Mouse (Mus musculus) layer of hippocampus, adult 9-10 months (tissue): ENCODE measurements around the gene Tspan15.

Experiments used
- DNase-seq: peaks from one replicate; pipeline ENCODE4 v3.0.0; 2022; ENCODE audit warnings: low spot score

Tspan15 gene

GRCm38 (mm10) chr10:62230708-62231394 lies at the start of gene Tspan15:
Gene Tspan15, minus strand, starts transcription at chr10:62231251.
- DNase-seq, result peak; percentile 45

GRCm38 (mm10) chr10:62279671-62280070 lies 48.6 kb upstream of the Tspan15 start:
- no peak for DNase-seq

- no peak for DNase-seq
These were observed 48.0 kb upstream of the Tspan15 start for GRCm38 (mm10) chr10:62279066-62279465.

GRCm38 (mm10) chr10:62277499-62278293 lies 46.6 kb upstream of the Tspan15 start:
- no peak for DNase-seq

GRCm38 (mm10) chr10:62275235-62275634 lies 44.2 kb upstream of the Tspan15 start:
- peak; percentile 74 for DNase-seq

- no peak for DNase-seq
These were observed 38.2 kb upstream of the Tspan15 start for GRCm38 (mm10) chr10:62269278-62269677.

GRCm38 (mm10) chr10:62264299-62264698 lies 33.2 kb upstream of the Tspan15 start:
- no peak for DNase-seq

GRCm38 (mm10) chr10:62261115-62261886 lies 30.2 kb upstream of the Tspan15 start:
- no peak for DNase-seq

- no peak for DNase-seq
These were observed 27.2 kb upstream of the Tspan15 start for GRCm38 (mm10) chr10:62258298-62258697.

- no peak for DNase-seq
These were observed 21.6 kb upstream of the Tspan15 start for GRCm38 (mm10) chr10:62252496-62253235.

GRCm38 (mm10) chr10:62252000-62252488 lies 21.0 kb upstream of the Tspan15 start, which contains the start of gene Tacr2:
Gene Tacr2, plus strand, starts transcription at chr10:62252438.
- no peak for DNase-seq

- no peak for DNase-seq
These were observed 16.8 kb upstream of the Tspan15 start for GRCm38 (mm10) chr10:62247815-62248214.

GRCm38 (mm10) chr10:62247156-62247555 lies 16.1 kb upstream of the Tspan15 start:
- no peak for DNase-seq

GRCm38 (mm10) chr10:62244067-62244466 lies 13.0 kb upstream of the Tspan15 start:
- no peak for DNase-seq

- no peak for DNase-seq
These were observed 11.8 kb upstream of the Tspan15 start for GRCm38 (mm10) chr10:62242896-62243295.

- DNase-seq, result no peak
These were observed 11.3 kb upstream of the Tspan15 start for GRCm38 (mm10) chr10:62242358-62242757.

- DNase-seq, result no peak
These were observed 8.2 kb upstream of the Tspan15 start for GRCm38 (mm10) chr10:62239270-62239669.

- DNase-seq, result no peak
These were observed 7.6 kb upstream of the Tspan15 start for GRCm38 (mm10) chr10:62238688-62239087.

GRCm38 (mm10) chr10:62237205-62237604 lies 6.2 kb upstream of the Tspan15 start:
- DNase-seq, result no peak

- DNase-seq, result no peak
These were observed 5.1 kb upstream of the Tspan15 start for GRCm38 (mm10) chr10:62236165-62236564.

GRCm38 (mm10) chr10:62231811-62232210 lies 760 bp upstream of the Tspan15 start:
- DNase-seq, result no peak

- no peak for DNase-seq
These were observed 313 bp upstream of the Tspan15 start for GRCm38 (mm10) chr10:62231395-62231732.
